Mouse (Mus musculus) heart, embryonic 10.5 days (tissue): ENCODE results near the gene Tpcn1. TPM values are rescaled to one million over a fixed set of nuclear protein-coding genes. Genes with fewer than 3 reads are reported as not detected.
A peak's percentile ranks its signal among the peaks of the same experiment; 100 is the strongest.

ENCODE experiments used
- DNase-seq: peaks from one replicate; pipeline ENCODE4 v3.0.0-alpha.2; 2017; ENCODE audit warnings: low spot score
- H3K27ac ChIP-seq: fragments of 300-500 bp; sonication (generic); 2 replicates; pipeline ENCODE4 v1.5.1; 2016; ENCODE audit warnings: mild to moderate bottlenecking
- H3K27me3 ChIP-seq: fragments of 300-500 bp; sonication (generic); 2 replicates; pipeline ENCODE4 v1.6.1; 2016; ENCODE audit warnings: mild to moderate bottlenecking; ENCODE audit not compliant: poor library complexity, insufficient read depth, severe bottlenecking
- H3K36me3 ChIP-seq: fragments of 300-500 bp; sonication (generic); 2 replicates; pipeline ENCODE4 v1.6.1; 2016; ENCODE audit warnings: mild to moderate bottlenecking, moderate library complexity
- H3K4me1 ChIP-seq: fragments of 300-500 bp; sonication (generic); 2 replicates; pipeline ENCODE4 v1.6.1; 2016; ENCODE audit warnings: mild to moderate bottlenecking
- H3K4me3 ChIP-seq: fragments of 300-500 bp; sonication (generic); 2 replicates; pipeline ENCODE4 v1.5.1; 2016; ENCODE audit warnings: mild to moderate bottlenecking, moderate library complexity
- H3K9me3 ChIP-seq: fragments of 300-500 bp; sonication (generic); 2 replicates; pipeline ENCODE4 v1.6.1; 2016; ENCODE audit warnings: mild to moderate bottlenecking, moderate library complexity
- WGBS: fragments of 180-500 bp; shearing (Covaris S2); methylation state at CpG from one replicate; pipeline ENCODE4 v1.1.7; 2016; 5-methylcytosine and 5-hydroxymethylcytosine counted together
- polyA plus RNA-seq: library from polyadenylated mRNA; unstranded; fragments of >200 nt; fragmentation: Nextera tagmentation; extraction: Ambion mirVana; gene quantifications from 2 replicates; pipeline ENCODE4 v1.2.1, GENCODE M21; 2016

Tpcn1 gene
- polyA plus RNA-seq, 1 experiment from 2014 or later, result 21.7 TPM

GRCm38 (mm10) chr5:120605688-120606087, 17.2 kb upstream of the Tpcn1 start:
- Histone ChIP-seq H3K4me1 (peaks cover 19% of the 10 kb centered on the region), H3K4me3 (peak overlapping the region; percentile 50), H3K9me3 (no peaks in the 10 kb centered on the region), H3K36me3 (peaks cover 20% of the 10 kb centered on the region), H3K27ac (peak overlapping the region; percentile 62), H3K27me3 (peaks cover 29% of the 10 kb centered on the region)
- WGBS, result 2% methylated on average over 8 of the region's 8 CpGs
- peak; percentile 93 for DNase-seq

GRCm38 (mm10) chr5:120605241-120605661, 16.8 kb upstream of the Tpcn1 start:
- Histone ChIP-seq H3K36me3 (peaks cover 20% of the 10 kb centered on the region), H3K27ac (peak overlapping the region; percentile 62), H3K9me3 (no peaks in the 10 kb centered on the region), H3K4me3 (peak overlapping the region; percentile 50), H3K27me3 (peaks cover 32% of the 10 kb centered on the region), H3K4me1 (peaks cover 23% of the 10 kb centered on the region)
- DNase-seq, result no peak
- WGBS, result under 1% methylated on average over 10 of the region's 10 CpGs

GRCm38 (mm10) chr5:120604839-120605238, 16.4 kb upstream of the Tpcn1 start:
- Histone ChIP-seq H3K27me3 (peaks cover 36% of the 10 kb centered on the region), H3K27ac (0 out of 2 replicates have a peak overlapping the region, but pooled peaks have one; percentile 62), H3K4me1 (peaks cover 25% of the 10 kb centered on the region), H3K9me3 (no peaks in the 10 kb centered on the region), H3K36me3 (peaks cover 20% of the 10 kb centered on the region), H3K4me3 (peak overlapping the region; percentile 50)
- WGBS, result 1% methylated on average over 6 of the region's 6 CpGs
- DNase-seq, result no peak

GRCm38 (mm10) chr5:120603515-120603914, 15.0 kb upstream of the Tpcn1 start:
- H3K4me3 ChIP-seq, result no peak overlapping the region
- peaks cover 50% of the 10 kb centered on the region for H3K27me3 ChIP-seq
- no peak for DNase-seq
- 71% methylated on average over 7 of the region's 7 CpGs for WGBS
- H3K36me3 ChIP-seq, result peaks cover 8% of the 10 kb centered on the region
- no peaks in the 10 kb centered on the region for H3K9me3 ChIP-seq
- H3K27ac ChIP-seq, result no peak overlapping the region
- peaks cover 30% of the 10 kb centered on the region for H3K4me1 ChIP-seq

GRCm38 (mm10) chr5:120602210-120602609, 13.7 kb upstream of the Tpcn1 start:
- WGBS, result 88% methylated on average over 12 of the region's 12 CpGs
- Histone ChIP-seq H3K36me3 (no peaks in the 10 kb centered on the region), H3K9me3 (no peaks in the 10 kb centered on the region), H3K27ac (0 out of 2 replicates have a peak overlapping the region, but pooled peaks have one; percentile 9), H3K4me1 (peaks cover 30% of the 10 kb centered on the region), H3K4me3 (no peak overlapping the region), H3K27me3 (peaks cover 63% of the 10 kb centered on the region)
- DNase-seq, result no peak

- Histone ChIP-seq H3K4me3 (no peak overlapping the region), H3K9me3 (no peaks in the 10 kb centered on the region), H3K4me1 (peaks cover 30% of the 10 kb centered on the region), H3K36me3 (no peaks in the 10 kb centered on the region), H3K27me3 (peaks cover 62% of the 10 kb centered on the region), H3K27ac (peak overlapping the region; percentile 54; the same call in 1 of the 2 replicates)
- no peak for DNase-seq
- WGBS, result 40% methylated on average over 11 of the region's 11 CpGs
Measured at GRCm38 (mm10) chr5:120600946-120601668, 12.6 kb upstream of the Tpcn1 start.

GRCm38 (mm10) chr5:120599625-120600024, 11.2 kb upstream of the Tpcn1 start:
- Histone ChIP-seq H3K27me3 (peaks cover 69% of the 10 kb centered on the region), H3K4me1 (peaks cover 25% of the 10 kb centered on the region), H3K4me3 (no peak overlapping the region), H3K36me3 (no peaks in the 10 kb centered on the region), H3K27ac (no peak overlapping the region), H3K9me3 (no peaks in the 10 kb centered on the region)
- no peak for DNase-seq
- WGBS, result 60% methylated on average over 6 of the region's 6 CpGs

- Histone ChIP-seq H3K27ac (no peak overlapping the region), H3K4me3 (no peak overlapping the region), H3K9me3 (no peaks in the 10 kb centered on the region), H3K27me3 (peaks cover 39% of the 10 kb centered on the region), H3K36me3 (no peaks in the 10 kb centered on the region), H3K4me1 (peaks cover 6% of the 10 kb centered on the region; the same call in 1 of the 2 replicates)
- 74% methylated on average over 6 of the region's 6 CpGs for WGBS
- no peak for DNase-seq
Measured at GRCm38 (mm10) chr5:120594485-120594884, 6.0 kb upstream of the Tpcn1 start.

- DNase-seq, result no peak
- WGBS, result 57% methylated on average over 7 of the region's 7 CpGs
Measured at GRCm38 (mm10) chr5:120592141-120592540, 3.7 kb upstream of the Tpcn1 start.

GRCm38 (mm10) chr5:120590356-120591010, 2.0 kb upstream of the Tpcn1 start:
- H3K27me3 ChIP-seq, result peaks cover 1% of the 10 kb centered on the region
- no peak overlapping the region for H3K4me3 ChIP-seq
- H3K36me3 ChIP-seq, result no peaks in the 10 kb centered on the region
- H3K4me1 ChIP-seq, result peaks cover 28% of the 10 kb centered on the region
- H3K27ac ChIP-seq, result no peak overlapping the region
- no peak for DNase-seq
- WGBS, result 66% methylated on average over 16 of the region's 16 CpGs
- H3K9me3 ChIP-seq, result no peaks in the 10 kb centered on the region

More at GRCm38 (mm10) chr5:120592141-120592540, 3.7 kb upstream of the Tpcn1 start:
- Histone ChIP-seq H3K4me1 (peaks cover 19% of the 10 kb centered on the region), H3K27ac (no peak overlapping the region), H3K4me3 (no peak overlapping the region), H3K27me3 (peaks cover 15% of the 10 kb centered on the region), H3K9me3 (no peaks in the 10 kb centered on the region), H3K36me3 (no peaks in the 10 kb centered on the region)

- Histone ChIP-seq H3K4me1 (peaks cover 34% of the 10 kb centered on the region), H3K27ac (peak overlapping the region; percentile 91), H3K27me3 (no peaks in the 10 kb centered on the region), H3K4me3 (peak overlapping the region; percentile 90), H3K36me3 (peaks cover 21% of the 10 kb centered on the region), H3K9me3 (no peaks in the 10 kb centered on the region)
- no peak for DNase-seq
- under 1% methylated on average over 29 of the region's 29 CpGs for WGBS
Measured at GRCm38 (mm10) chr5:120587940-120588568, 419 bp downstream of the Tpcn1 start.

- Histone ChIP-seq H3K27ac (peak overlapping the region; percentile 91), H3K9me3 (no peaks in the 10 kb centered on the region), H3K4me3 (peak overlapping the region; percentile 90), H3K36me3 (peaks cover 25% of the 10 kb centered on the region), H3K27me3 (no peaks in the 10 kb centered on the region), H3K4me1 (peaks cover 34% of the 10 kb centered on the region)
- no peak for DNase-seq
- 20% methylated on average over 9 of the region's 9 CpGs for WGBS
Measured at GRCm38 (mm10) chr5:120587616-120587926, 902 bp downstream of the Tpcn1 start.
